In the genomic region with DNA sequence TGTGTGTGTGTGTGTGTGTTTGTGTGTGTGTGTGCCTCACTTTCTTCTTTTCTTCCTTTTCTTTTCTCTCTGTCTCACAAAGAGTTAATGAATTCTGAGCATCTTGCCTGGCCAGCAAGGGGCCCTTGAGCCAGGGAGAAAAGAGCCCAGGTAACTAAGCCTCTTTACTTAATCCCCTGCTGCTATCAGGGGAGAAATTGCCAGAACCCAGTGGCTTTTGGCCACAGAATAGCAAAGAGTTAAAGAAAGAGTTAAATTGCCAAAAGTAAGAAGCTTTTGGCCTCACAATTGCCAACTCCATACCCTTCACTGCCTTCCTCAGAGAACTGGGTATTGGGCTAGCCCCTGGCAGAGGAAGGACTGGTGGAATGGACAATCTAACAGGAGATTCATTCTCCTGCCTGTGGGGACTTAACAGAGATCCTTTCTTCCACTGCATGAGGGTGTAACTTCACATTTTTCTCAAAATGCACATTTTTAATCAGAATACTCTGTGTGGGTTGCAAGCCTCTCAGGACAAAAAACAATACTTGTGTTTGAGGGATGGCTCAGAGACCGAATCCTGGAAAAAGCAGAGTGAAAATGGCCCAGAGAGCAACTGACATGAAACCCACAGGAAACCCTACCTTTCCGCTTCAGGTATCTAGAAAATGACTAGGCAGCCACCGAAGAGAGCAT, we compare ENCODE assay signal across 18 mouse cellular contexts.
"Had no signal": no experiment of that assay in that cellular context is flagged by ENCODE, and none has a peak within 500 bp of the region (broad histone marks: within the 10 kb centered on the region; RNA-seq: fewer than 3 reads in every experiment).

No protein-coding gene starts in this region.

- DNase-seq: liver, embryonic 13.5 days; liver, postnatal 0 days; lung, adult 2 months; lung, postnatal 14 days; lung, postnatal 36 days; midbrain, embryonic 14.5 days; right cerebral cortex, postnatal 14 days; thymus, adult 18-20 months; thymus, postnatal 14 days; thymus, postnatal 36 days had no signal

- H3K27me3 ChIP-seq: liver, embryonic 13.5 days; liver, embryonic 15.5 days; lung, embryonic 15.5 days; megakaryocyte, embryonic 14.5 days; midbrain, embryonic 12.5 days; neural tube, embryonic 13.5 days had no signal

- H3K4me3 ChIP-seq: liver, embryonic 13.5 days; liver, embryonic 15.5 days; lung, embryonic 15.5 days; megakaryocyte, embryonic 14.5 days; midbrain, embryonic 12.5 days; neural tube, embryonic 13.5 days had no signal

- H3K9me3 ChIP-seq: liver, embryonic 13.5 days; liver, embryonic 15.5 days; lung, embryonic 15.5 days; megakaryocyte, embryonic 14.5 days; midbrain, embryonic 12.5 days; neural tube, embryonic 13.5 days had no signal

- H3K9ac ChIP-seq: liver, embryonic 13.5 days; liver, embryonic 15.5 days; liver, postnatal 0 days; lung, embryonic 15.5 days; midbrain, embryonic 12.5 days; neural tube, embryonic 13.5 days had no signal

- H3K4me1 ChIP-seq: liver, embryonic 13.5 days; liver, embryonic 15.5 days had no signal

- H3K27ac ChIP-seq: liver, embryonic 13.5 days; liver, embryonic 15.5 days; lung, embryonic 15.5 days; macrophage; midbrain, embryonic 12.5 days; neural tube, embryonic 13.5 days had no signal

- H3K36me3 ChIP-seq: liver, embryonic 13.5 days; liver, embryonic 15.5 days; lung, embryonic 15.5 days; midbrain, embryonic 12.5 days; neural tube, embryonic 13.5 days had no signal

- H3K4me2 ChIP-seq: liver, embryonic 13.5 days; liver, embryonic 15.5 days; lung, embryonic 15.5 days; midbrain, embryonic 12.5 days; neural tube, embryonic 13.5 days had no signal

- ATAC-seq: liver, postnatal 0 days; lung, postnatal 0 days; midbrain, embryonic 16.5 days had no signal
